Mouse (Mus musculus) central nervous system, embryonic 11.5 days (tissue): Measurements from ENCODE around the gene Olfr243. TPM values are rescaled to one million over a fixed set of nuclear protein-coding genes. Genes with fewer than 3 reads are reported as not detected.

Source experiments
- polyA plus RNA-seq: library from polyadenylated mRNA; depleted of rRNA; stranded (reverse); fragments of >200 nt; gene quantifications from 2 replicates; pipeline ENCODE4 v1.2.3, GENCODE M21; 2012; rRNA removed

Gene Olfr243
- not detected in 2 replicates for polyA plus RNA-seq

DNA sequence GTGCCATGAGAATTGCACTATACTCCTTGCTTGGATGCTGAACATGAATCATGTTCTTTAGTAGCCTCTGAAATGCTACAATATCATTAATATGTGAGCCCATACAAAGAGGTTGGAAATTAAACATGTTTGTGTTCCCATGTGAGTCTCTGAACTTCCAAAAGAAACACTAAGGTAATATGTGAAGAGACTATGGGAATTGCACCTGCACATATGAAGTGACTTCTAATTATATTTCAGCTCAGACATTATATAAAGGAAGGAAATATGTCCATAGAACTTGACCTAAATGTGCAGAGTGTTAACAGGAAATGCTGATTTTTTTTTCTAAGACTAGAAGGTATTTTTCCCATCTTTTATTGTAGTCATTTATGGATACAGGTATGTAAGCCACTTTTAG is at the start of gene Olfr243:
Gene Olfr243 (plus strand): TSS at position 301 of the 400 bp plus-strand sequence.

DNA sequence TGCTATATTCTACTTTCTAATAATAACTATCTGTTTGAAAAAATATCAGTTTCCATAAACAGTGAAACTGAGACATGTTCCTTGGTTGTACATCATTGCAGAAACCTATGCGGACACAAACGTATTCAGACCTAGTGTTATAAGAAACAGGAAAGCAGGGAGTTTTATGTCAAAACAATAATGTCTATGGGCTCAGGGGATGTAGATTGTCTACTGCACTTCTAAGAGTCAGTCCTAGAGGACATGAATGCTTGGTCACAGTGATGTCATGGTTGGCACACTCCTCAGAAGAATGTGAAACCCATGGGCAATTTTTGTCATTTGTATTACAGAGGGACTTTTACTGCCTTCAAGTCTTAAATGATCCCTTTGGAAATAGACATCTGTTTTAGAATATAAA is 43.4 kb upstream of the Olfr243 start, which contains the start of gene Olfr624:
Gene Olfr624 (minus strand): TSS at position 101 of the 400 bp plus-strand sequence.

DNA sequence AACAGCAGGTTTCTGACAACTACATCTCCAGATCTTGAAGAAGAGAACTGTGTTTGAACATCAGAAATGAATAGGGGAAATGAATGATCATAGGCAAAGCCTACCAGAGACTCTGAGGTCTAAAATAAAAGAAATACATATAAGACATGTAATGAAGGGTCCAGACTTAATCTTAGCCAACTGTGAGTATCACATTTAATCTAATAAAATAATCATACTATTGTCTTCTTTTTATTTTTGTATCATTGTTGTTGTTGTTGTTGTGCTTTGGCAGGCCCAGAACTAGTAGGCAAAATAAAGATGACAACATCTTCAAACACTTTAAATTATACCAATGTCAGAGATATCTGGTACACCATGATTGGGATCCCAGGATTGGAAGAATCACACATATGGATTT is 32.1 kb upstream of the Olfr243 start, which contains the start of gene Olfr625-ps1:
Gene Olfr625-ps1 (plus strand): TSS at position 301 of the 400 bp plus-strand sequence.

DNA sequence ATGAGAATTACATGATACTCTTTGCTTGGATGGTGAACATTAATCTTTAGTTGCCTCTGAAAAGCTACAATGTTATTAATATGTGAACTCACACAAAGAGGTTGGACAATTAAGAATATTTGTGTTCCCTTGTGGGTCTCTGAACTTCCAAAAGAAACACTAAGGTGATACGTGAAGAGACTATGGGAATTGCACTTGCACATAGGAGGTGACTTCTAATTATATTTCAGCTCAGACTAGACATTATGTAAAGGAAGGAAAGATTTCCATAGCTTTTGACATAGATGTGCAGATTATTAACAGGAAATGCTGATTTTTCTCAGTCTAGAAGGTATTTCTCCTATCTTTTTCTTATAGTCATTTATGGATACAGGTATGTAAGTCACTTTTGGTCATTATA is 15.6 kb downstream of the Olfr243 start, which contains the start of gene Olfr628:
Gene Olfr628 (plus strand): TSS at position 301 of the 400 bp plus-strand sequence.

DNA sequence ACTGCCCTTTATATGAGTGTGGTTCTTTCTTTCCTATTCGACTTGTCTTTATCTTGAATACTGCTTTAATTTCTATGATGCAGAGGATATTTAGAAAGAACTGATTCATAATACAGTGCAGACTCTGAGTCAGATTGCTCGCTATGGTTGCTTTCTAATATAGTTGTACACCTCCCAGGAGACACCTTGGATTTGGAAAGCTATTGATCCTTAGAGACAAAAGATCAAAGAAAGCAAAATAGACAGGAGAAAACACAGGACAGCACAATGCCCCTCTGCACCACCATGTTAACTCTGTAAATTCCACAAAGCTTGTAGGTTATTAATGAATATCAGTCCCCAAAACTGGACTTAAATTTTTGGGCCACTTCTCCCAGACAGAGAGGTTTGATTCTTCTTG is 30.4 kb downstream of the Olfr243 start, which contains the start of gene Olfr629:
Gene Olfr629 (minus strand): TSS at position 101 of the 400 bp plus-strand sequence.

DNA sequence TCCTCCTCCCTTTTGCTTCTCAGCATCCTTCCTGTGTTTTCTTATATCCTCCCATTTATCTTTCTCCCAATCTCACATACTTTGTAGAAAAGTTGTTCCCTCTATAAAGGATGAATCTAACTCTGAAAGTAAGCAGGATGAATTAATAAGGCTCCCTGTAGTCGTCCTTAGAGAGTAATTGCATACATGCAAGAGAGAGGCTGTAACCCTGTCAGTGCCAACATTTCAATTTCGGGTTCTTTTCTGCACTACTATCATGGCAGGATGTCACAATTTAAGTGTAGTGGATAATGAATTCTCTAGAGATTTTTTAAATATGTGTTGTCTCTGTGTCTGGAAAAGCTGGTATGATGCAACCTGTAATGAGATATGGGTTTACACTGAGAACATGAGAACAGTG is 42.8 kb downstream of the Olfr243 start, which contains the start of gene Olfr630:
Gene Olfr630 (minus strand): TSS at position 101 of the 400 bp plus-strand sequence.

Other genes with a start within 250 kb of the Olfr243 start
- gene Olfr608, start 244.8 kb upstream of the Olfr243 start, polyA plus RNA-seq, result not detected in 2 replicates
- not detected in 2 replicates for gene Olfr609, start 216.6 kb upstream of the Olfr243 start, polyA plus RNA-seq
- not detected in 2 replicates for gene Olfr610, start 202.5 kb upstream of the Olfr243 start, polyA plus RNA-seq
- gene Olfr611, start 193.8 kb upstream of the Olfr243 start, polyA plus RNA-seq, result not detected in 2 replicates
- gene Olfr612, start 172.0 kb upstream of the Olfr243 start, polyA plus RNA-seq, result not detected in 2 replicates
- not detected in 2 replicates for gene Olfr613, start 166.6 kb upstream of the Olfr243 start, polyA plus RNA-seq
- not detected in 2 replicates for gene Olfr615, start 158.6 kb upstream of the Olfr243 start, polyA plus RNA-seq
- gene Olfr616, start 145.5 kb upstream of the Olfr243 start, polyA plus RNA-seq, result not detected in 2 replicates
- gene Olfr617, start 141.6 kb upstream of the Olfr243 start, polyA plus RNA-seq, result not detected in 2 replicates
- gene Olfr618, start 124.6 kb upstream of the Olfr243 start, polyA plus RNA-seq, result 0.02 TPM in 2 replicates
- not detected in 2 replicates for gene Olfr619, start 114.1 kb upstream of the Olfr243 start, polyA plus RNA-seq
- gene Olfr620, start 102.1 kb upstream of the Olfr243 start, polyA plus RNA-seq, result not detected in 2 replicates
- gene Olfr622, start 72.0 kb upstream of the Olfr243 start, polyA plus RNA-seq, result not detected in 2 replicates
- not detected in 2 replicates for gene Olfr623, start 51.0 kb upstream of the Olfr243 start, polyA plus RNA-seq
- gene Olfr624, start 43.5 kb upstream of the Olfr243 start, polyA plus RNA-seq, result 0.04 TPM in 2 replicates
- not detected in 2 replicates for gene Olfr625-ps1, start 32.0 kb upstream of the Olfr243 start, polyA plus RNA-seq
- not detected in 2 replicates for gene Olfr628, start 15.7 kb downstream of the Olfr243 start, polyA plus RNA-seq
- gene Olfr629, start 30.3 kb downstream of the Olfr243 start, polyA plus RNA-seq, result not detected in 2 replicates
- gene Olfr630, start 42.7 kb downstream of the Olfr243 start, polyA plus RNA-seq, result not detected in 2 replicates
- gene Olfr69, start 56.9 kb downstream of the Olfr243 start, polyA plus RNA-seq, result not detected in 2 replicates
- not detected in 2 replicates for gene Olfr68, start 65.0 kb downstream of the Olfr243 start, polyA plus RNA-seq
- gene Olfr67, start 77.2 kb downstream of the Olfr243 start, polyA plus RNA-seq, result not detected in 2 replicates
- 1,727 and 2,114 TPM in 2 replicates for gene Hbb-bt, start 99.3 kb downstream of the Olfr243 start, polyA plus RNA-seq
- gene Hbb-bs, start 113.4 kb downstream of the Olfr243 start, polyA plus RNA-seq, result 1,278 and 2,335 TPM in 2 replicates
- 0.40 TPM in 1 of 2 replicates, not detected in the other for gene Hbb-bh2, start 125.8 kb downstream of the Olfr243 start, polyA plus RNA-seq
- 1,953 and 3,124 TPM in 2 replicates for gene Hbb-bh1, start 128.5 kb downstream of the Olfr243 start, polyA plus RNA-seq
- gene Hbb-y, start 138.5 kb downstream of the Olfr243 start, polyA plus RNA-seq, result 10,518 and 17,284 TPM in 2 replicates
- gene Olfr66, start 171.6 kb downstream of the Olfr243 start, polyA plus RNA-seq, result not detected in 2 replicates
- not detected in 2 replicates for gene Olfr64, start 179.8 kb downstream of the Olfr243 start, polyA plus RNA-seq
- not detected in 2 replicates for gene Olfr65, start 188.8 kb downstream of the Olfr243 start, polyA plus RNA-seq
- gene Olfr631, start 214.2 kb downstream of the Olfr243 start, polyA plus RNA-seq, result not detected in 2 replicates
- 0.11 and 0.36 TPM in 2 replicates for gene Olfr632, start 219.7 kb downstream of the Olfr243 start, polyA plus RNA-seq
- not detected in 2 replicates for gene Olfr633, start 229.8 kb downstream of the Olfr243 start, polyA plus RNA-seq